Mouse (Mus musculus) heart, adult 2 months (tissue): ENCODE measurements at regions not wholly inside any gene's neighbourhood (a gene's known extent, or its start where the extent isn't known, plus 50 kb on each side); places are given as distances from the start of the nearest gene placed in this dataset.

Experiments used
- DNase-seq, 2 experiments: peaks; one replicate each; pipeline ENCODE4 v3.0.0; 2021
- H3K27ac ChIP-seq: fragments of 200-600 bp; 2 replicates; pipeline ENCODE4 v1.8.1; 2022
- H3K27me3 ChIP-seq: fragments of 200-500 bp; 2 replicates; pipeline ENCODE4 v1.6.1; 2012; ENCODE audit warnings: mild to moderate bottlenecking, low read length, inconsistent platforms, mixed read lengths; ENCODE audit not compliant: control insufficient read depth, insufficient read depth
- H3K36me3 ChIP-seq: fragments of 200-500 bp; 2 replicates; pipeline ENCODE4 v1.6.1; 2012; ENCODE audit warnings: low read length, inconsistent platforms; ENCODE audit not compliant: control insufficient read depth, insufficient read depth
- H3K4me1 ChIP-seq: fragments of 200-500 bp; 2 replicates; pipeline ENCODE4 v1.6.1; 2011; ENCODE audit warnings: low read length; ENCODE audit not compliant: control insufficient read depth, insufficient read depth
- H3K4me3 ChIP-seq: fragments of 200-600 bp; 2 replicates; pipeline ENCODE4 v1.8.1; 2022
- H3K79me2 ChIP-seq: fragments of 200-500 bp; replicated peaks from 2 replicates; pipeline ENCODE4 v1.6.1; 2012; ENCODE audit warnings: mild to moderate bottlenecking, inconsistent platforms, low read length, moderate library complexity, mixed read lengths; ENCODE audit not compliant: control insufficient read depth, insufficient read depth
- H3K9ac ChIP-seq: fragments of 200-500 bp; 2 replicates; pipeline ENCODE4 v1.6.1; 2012; ENCODE audit warnings: low read depth, mild to moderate bottlenecking, control low read depth, inconsistent platforms, low read length, mixed read lengths
- CTCF ChIP-seq: fragments of 200-600 bp; IDR thresholded peaks from 2 replicates; pipeline ENCODE4 v1.8.1; 2022; ENCODE audit warnings: antibody characterized with exemption, mild to moderate bottlenecking, moderate library complexity
- EP300 ChIP-seq: fragments of 200-500 bp; IDR thresholded peaks from 2 replicates; pipeline ENCODE4 v1.6.1; 2011; ENCODE audit warnings: low read depth, low read length, control low read depth; ENCODE audit not compliant: insufficient read depth
- POLR2A ChIP-seq: fragments of 200-500 bp; IDR thresholded peaks from 2 replicates; pipeline ENCODE4 v1.6.1; 2011; ENCODE audit warnings: mild to moderate bottlenecking, low read depth, low read length, control low read depth; ENCODE audit not compliant: insufficient read depth
- WGBS: fragments of 180-500 bp; shearing (Covaris S2); methylation state at CpG from one replicate; pipeline ENCODE4 v1.1.7; 2018; 5-methylcytosine and 5-hydroxymethylcytosine counted together
- intact Hi-C: fragments of 180-260 bp; cut with DNase I; formaldehyde crosslinking; loops from one replicate; pipeline ENCODE4 v1.15.1; 2025

DNA sequence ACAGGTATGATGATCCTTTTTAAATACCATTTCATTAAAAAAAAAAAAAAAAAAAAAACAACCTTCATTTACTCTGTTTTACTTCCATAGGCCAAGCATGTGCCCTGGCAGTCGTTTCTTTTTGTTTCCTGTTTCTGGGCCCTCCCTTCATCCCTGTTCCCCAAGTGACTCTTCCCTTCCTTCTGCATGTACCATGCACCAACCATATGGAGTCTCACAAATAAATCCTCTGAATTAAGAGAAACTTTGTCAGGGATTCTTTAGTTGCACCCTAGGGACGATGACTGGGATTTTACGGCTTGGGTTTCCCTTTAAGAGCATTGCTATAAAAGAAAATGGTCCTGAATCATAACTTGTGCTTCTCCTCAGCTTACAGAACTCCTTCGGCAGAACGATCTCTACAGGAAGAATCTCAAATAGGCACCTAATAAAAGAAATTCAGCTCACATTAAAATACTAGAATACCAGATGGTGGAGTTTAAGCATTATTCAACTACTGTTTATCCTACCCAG is 75.1 kb upstream of the Pja2 start:
- no peak for DNase-seq
- 64% methylated on average over 5 of the region's 5 CpGs for WGBS
- TF ChIP-seq POLR2A (no peak), CTCF (no peak), EP300 (no peak)
- H3K4me3 ChIP-seq = no peak overlapping the region
- intact Hi-C loops = no loop called here
- no peaks in the 10 kb centered on the region for H3K27me3 ChIP-seq
- no peaks in the 10 kb centered on the region for H3K4me1 ChIP-seq
- no peak overlapping the region for H3K27ac ChIP-seq
- H3K79me2 ChIP-seq = no peaks in the 10 kb centered on the region
- no peaks in the 10 kb centered on the region for H3K36me3 ChIP-seq
- H3K9ac ChIP-seq = no peak overlapping the region

DNA sequence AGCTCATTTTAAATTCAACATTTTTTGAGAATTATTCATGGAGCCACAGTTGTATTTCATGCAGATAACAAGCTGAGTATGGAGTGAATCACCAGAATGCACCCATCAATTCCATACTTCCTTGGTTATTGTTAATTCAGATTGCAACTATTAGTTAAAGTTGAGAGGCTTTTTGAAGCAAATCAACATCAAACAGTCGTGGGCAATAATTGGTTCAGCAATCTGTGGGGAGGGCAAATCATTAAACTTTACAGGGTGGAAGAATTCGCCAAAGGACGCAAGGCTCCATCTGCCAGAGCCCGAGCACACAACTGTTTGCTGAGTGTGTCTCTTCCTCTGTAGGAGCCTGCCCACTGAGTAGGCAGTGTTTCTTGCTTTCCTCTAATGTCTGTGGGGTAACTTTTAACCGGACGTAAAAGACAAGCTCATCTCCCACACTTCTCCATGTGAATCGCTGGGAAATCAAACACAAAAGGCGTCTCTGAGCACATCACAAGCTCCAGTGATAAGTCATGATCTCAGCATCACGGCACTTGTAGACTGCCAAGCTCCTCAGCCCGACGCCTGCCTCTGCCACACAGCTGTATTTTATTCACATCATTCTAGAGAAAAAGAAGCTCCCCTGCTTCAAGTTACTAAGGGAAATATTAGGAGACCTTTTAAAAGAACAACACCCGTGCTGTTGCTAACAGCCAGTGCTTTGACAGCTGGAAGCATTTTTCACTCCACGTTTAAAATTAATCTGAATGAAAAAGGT is 75.7 kb upstream of the Pja2 start:
- no peak for DNase-seq
- Histone ChIP-seq H3K36me3 (no peaks in the 10 kb centered on the region), H3K4me3 (no peak overlapping the region), H3K79me2 (no peaks in the 10 kb centered on the region), H3K27me3 (no peaks in the 10 kb centered on the region), H3K9ac (no peak overlapping the region), H3K27ac (no peak overlapping the region), H3K4me1 (no peaks in the 10 kb centered on the region)
- TF ChIP-seq POLR2A (no peak), CTCF (no peak), EP300 (no peak)
- 60% methylated on average over 13 of the region's 13 CpGs for WGBS
- intact Hi-C loops = no loop called here

GRCm38 (mm10) chr17:64425811-64426210 is 94.1 kb upstream of the Pja2 start:
- intact Hi-C loops = no loop called here
- Histone ChIP-seq H3K27me3 (no peaks in the 10 kb centered on the region), H3K36me3 (no peaks in the 10 kb centered on the region), H3K27ac (no peak overlapping the region), H3K79me2 (no peaks in the 10 kb centered on the region), H3K4me1 (no peaks in the 10 kb centered on the region), H3K4me3 (no peak overlapping the region), H3K9ac (no peak overlapping the region)
- TF ChIP-seq CTCF = no peak
- TF ChIP-seq POLR2A = no peak
- TF ChIP-seq EP300 = no peak
- 73% methylated on average over 1 of the region's 1 CpGs for WGBS
- DNase-seq = no peak

- WGBS = 94% methylated on average over 5 of the region's 5 CpGs
- TF ChIP-seq POLR2A (no peak), EP300 (no peak), CTCF (no peak)
- intact Hi-C loops = no loop called here
- no peaks in the 10 kb centered on the region for H3K79me2 ChIP-seq
- H3K9ac ChIP-seq = no peak overlapping the region
- H3K4me1 ChIP-seq = no peaks in the 10 kb centered on the region
- H3K27me3 ChIP-seq = no peaks in the 10 kb centered on the region
- no peak overlapping the region for H3K4me3 ChIP-seq
- H3K27ac ChIP-seq = no peak overlapping the region
- no peaks in the 10 kb centered on the region for H3K36me3 ChIP-seq
- DNase-seq = no peak
These were observed 94.8 kb upstream of the Pja2 start for GRCm38 (mm10) chr17:64426536-64426935.

DNA sequence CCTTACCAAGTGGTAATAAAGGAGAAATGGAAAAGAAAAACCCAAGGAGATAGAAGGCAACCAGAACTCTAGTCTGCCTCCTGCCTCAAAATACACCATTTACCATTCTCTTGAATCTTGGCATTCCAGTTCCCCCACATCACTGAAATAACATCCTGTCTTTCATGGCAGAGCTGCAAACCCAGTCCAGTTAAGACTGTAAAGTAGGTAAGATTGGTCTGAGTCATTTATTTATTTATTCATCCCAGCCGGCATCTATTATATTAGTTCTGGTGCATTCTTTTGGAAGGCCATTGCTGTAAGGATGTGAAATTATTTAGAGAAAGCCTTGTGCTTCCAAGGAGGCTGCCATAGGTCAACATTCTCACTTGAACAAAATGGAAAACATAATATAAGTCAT is 107.9 kb upstream of the Pja2 start:
- H3K4me1 ChIP-seq = no peaks in the 10 kb centered on the region
- no peak for DNase-seq
- H3K27ac ChIP-seq = no peak overlapping the region
- 50% methylated on average over 1 of the region's 1 CpGs for WGBS
- no peaks in the 10 kb centered on the region for H3K27me3 ChIP-seq
- intact Hi-C loops = no loop called here
- no peaks in the 10 kb centered on the region for H3K79me2 ChIP-seq
- no peak for TF ChIP-seq POLR2A
- no peak for TF ChIP-seq EP300
- no peak for TF ChIP-seq CTCF
- no peaks in the 10 kb centered on the region for H3K36me3 ChIP-seq
- H3K4me3 ChIP-seq = no peak overlapping the region
- H3K9ac ChIP-seq = no peak overlapping the region

DNA sequence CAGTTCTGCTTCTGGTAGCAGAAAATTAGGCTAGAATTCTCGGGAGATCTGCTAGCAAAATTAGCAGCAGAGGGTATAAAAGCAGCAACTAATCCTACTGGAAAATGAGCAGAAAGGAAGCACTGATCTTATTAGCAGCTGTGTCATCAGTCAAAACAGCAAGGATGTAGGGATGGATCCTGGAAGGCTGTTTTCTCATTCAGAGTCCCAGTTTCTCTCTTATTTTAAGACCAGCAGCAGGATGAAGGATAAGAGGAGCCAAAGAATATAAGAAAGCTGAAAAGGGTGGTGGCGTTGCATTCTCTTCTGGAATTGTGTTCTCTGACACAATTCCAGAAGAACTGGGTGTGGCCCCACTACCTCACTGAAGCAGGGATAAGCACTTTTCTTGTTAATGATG is 123.0 kb upstream of the Pja2 start:
- Histone ChIP-seq H3K27ac (no peak overlapping the region), H3K27me3 (no peaks in the 10 kb centered on the region), H3K4me1 (no peaks in the 10 kb centered on the region; the same call in 1 of the 2 replicates), H3K9ac (no peak overlapping the region), H3K36me3 (no peaks in the 10 kb centered on the region), H3K79me2 (no peaks in the 10 kb centered on the region), H3K4me3 (no peak overlapping the region)
- WGBS = 28% methylated on average over 2 of the region's 2 CpGs
- no peak for DNase-seq
- intact Hi-C loops = no loop called here
- TF ChIP-seq CTCF (no peak), POLR2A (no peak), EP300 (no peak)
